Mouse (Mus musculus) T-helper 17 cell (primary cell): Measurements from ENCODE around the gene Pcgf5.

Experiments used
- in situ Hi-C, 2 experiments: fragments of 300-600 bp; cut with MboI, MseI; formaldehyde crosslinking; loops; 1 replicate in 1 of 2; 2 replicates in 1 of 2; pipeline ENCODE4 v1.15.1; 2025; ENCODE audit warnings: high pct_unique_total_duplicates in 2 of 2

The Pcgf5 gene

GRCm38 (mm10) chr19:36477151-36477550, 129.0 kb downstream of the Pcgf5 start:
- in situ Hi-C loops, result loop anchor here (5.0 kb wide), 2 partner anchors 85 to 140 kb away; no protein-coding TSS in a partner anchor

GRCm38 (mm10) chr19:36477684-36478083, 129.6 kb downstream of the Pcgf5 start:
- in situ Hi-C loops, result loop anchor here (5.0 kb wide), 2 partner anchors 85 to 140 kb away; no protein-coding TSS in a partner anchor

DNA sequence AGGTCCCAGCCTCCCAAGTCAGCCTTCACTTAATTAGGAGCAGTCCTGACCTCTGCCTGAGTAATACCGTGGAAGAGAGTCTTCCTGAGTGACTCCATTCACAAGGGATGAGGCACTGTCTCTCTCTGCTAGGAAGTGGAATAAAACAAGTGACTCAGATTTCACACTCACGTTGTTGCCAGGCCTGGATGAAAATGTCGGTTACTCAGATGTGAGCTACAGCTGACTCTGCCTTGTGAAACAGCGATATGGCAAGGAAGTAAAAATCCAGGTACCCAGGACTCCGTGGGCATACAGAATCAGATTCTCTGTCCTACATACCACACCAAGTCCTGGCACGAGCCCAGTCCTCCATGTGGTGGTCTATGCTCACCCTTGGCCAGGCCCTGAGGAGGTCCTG, 142.8 kb downstream of the Pcgf5 start:
- in situ Hi-C loops, result loop anchor here in 1 of 2 experiments (5.0 to 10.0 kb wide), 2 partner anchors 36 to 686 kb away; no protein-coding TSS in a partner anchor

DNA sequence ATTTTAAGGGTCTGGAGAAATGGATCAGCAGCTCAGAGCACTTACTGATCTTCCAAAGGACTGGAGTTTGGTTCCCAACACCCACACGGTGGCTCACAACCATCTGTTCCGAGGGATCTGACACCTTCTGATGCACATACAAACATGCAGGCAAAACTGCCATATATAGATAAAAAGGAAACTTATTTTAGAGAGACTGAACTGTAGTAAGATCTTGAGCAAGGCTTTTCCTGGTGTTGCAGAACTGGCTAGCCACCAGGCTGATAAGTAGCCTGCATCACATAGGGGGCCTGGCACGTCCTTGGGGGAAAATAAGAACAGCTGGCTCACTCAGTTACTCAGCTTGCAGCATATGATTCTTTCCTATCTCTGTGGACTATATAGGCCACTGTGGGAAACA, 147.4 kb downstream of the Pcgf5 start:
- in situ Hi-C loops, result loop anchor here in 1 of 2 experiments (10.0 kb wide), 1 partner anchor 691 kb away; no protein-coding TSS in a partner anchor

GRCm38 (mm10) chr19:36496532-36496931, 148.4 kb downstream of the Pcgf5 start:
- in situ Hi-C loops, result loop anchor here in 1 of 2 experiments (10.0 kb wide), 1 partner anchor 692 kb away; no protein-coding TSS in a partner anchor

- in situ Hi-C loops, result loop anchor here in 1 of 2 experiments (10.0 kb wide), 1 partner anchor 692 kb away; no protein-coding TSS in a partner anchor
Observed at GRCm38 (mm10) chr19:36497067-36497466, 149.0 kb downstream of the Pcgf5 start.

DNA sequence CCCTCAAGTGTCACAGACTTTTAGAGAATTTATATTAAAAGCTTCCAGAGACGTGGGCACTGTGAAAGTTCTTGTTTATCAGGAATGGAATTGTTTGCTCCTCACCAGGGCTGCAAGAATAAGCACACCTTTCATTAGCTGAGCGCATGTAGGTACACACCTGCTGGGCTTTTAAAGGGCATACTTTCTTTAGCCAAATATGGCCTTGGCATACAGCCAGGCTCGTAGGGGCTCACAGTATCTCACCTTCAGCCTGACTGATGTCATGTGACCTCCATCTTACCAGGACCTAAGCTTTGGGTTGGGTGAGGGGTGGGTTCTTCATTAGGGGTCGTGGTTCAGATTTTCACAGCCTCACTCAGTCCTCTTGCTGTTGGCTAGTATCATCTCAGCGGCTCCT, 149.6 kb downstream of the Pcgf5 start:
- in situ Hi-C loops, result loop anchor here in 1 of 2 experiments (10.0 kb wide), 1 partner anchor 693 kb away; no protein-coding TSS in a partner anchor

DNA sequence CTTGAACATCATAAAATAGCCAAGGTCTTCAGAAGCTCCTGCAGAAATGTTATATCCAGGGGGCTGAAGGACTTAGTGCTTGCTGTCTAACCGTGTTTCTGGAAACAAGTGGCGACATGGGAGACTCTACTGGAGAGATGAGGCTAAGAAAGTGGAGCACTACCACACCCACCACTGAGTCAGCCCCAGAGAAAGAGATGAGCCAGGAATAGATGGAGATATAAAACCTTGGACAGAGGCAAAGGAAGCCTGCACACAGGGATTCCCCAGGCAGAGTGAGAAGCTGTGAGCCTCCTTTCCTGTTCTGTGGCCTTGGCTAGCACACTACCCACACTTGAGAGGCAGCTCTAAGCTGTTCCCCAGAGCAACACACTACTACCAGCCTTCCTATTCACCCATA, 156.6 kb downstream of the Pcgf5 start:
- in situ Hi-C loops, result no loop called here
